Mouse (Mus musculus): ENCODE results near the gene Hecw2. TPM values are rescaled to one million over a fixed set of nuclear protein-coding genes. Genes with fewer than 3 reads are reported as not detected.
A peak's percentile ranks its signal among the peaks of the same experiment; 100 is the strongest.

Hecw2 gene
- total and polyA plus RNA-seq, 2 experiments from 2014 or later: 6.2 to 22.2 TPM

GRCm38 (mm10) chr1:53894299-53894698 lies 300.7 kb downstream of the Hecw2 start:
- no peaks in the 10 kb centered on the region for H3K36me3 ChIP-seq (ENCODE audit: insufficient read depth, low read length)
- no peak for TF ChIP-seq CTCF (IDR thresholded peaks at IDR 0.05)
- no peak overlapping the region for H3K4me2 ChIP-seq (ENCODE audit: low read depth, low read length, poor library complexity, severe bottlenecking)
- DNase-seq (ENCODE audit: low spot score) (no peak), ATAC-seq (ENCODE audit: low FRiP score) (no peak)
- no peaks in the 10 kb centered on the region for H3K27me3 ChIP-seq (ENCODE audit: insufficient read depth, low read length)
- no peak overlapping the region for H3K27ac ChIP-seq (ENCODE audit: low read depth, low read length)
- no peak overlapping the region for H3K4me3 ChIP-seq (ENCODE audit: low read depth, low read length)
- no peaks in the 10 kb centered on the region for H3K9me3 ChIP-seq (ENCODE audit: low read length)
- H3K4me1 ChIP-seq (ENCODE audit: insufficient read depth, low read length): no peaks in the 10 kb centered on the region
- WGBS: 92% methylated on average over 5 of the region's 5 CpGs
- no peak overlapping the region for H3K9ac ChIP-seq (replicated peaks; ENCODE audit: low read length, poor library complexity, severe bottlenecking)

- H3K27ac ChIP-seq (ENCODE audit: low read depth, low read length): no peak overlapping the region
- no peaks in the 10 kb centered on the region for H3K4me1 ChIP-seq (ENCODE audit: insufficient read depth, low read length)
- no peaks in the 10 kb centered on the region for H3K9me3 ChIP-seq (ENCODE audit: low read length)
- no peak overlapping the region for H3K4me2 ChIP-seq (ENCODE audit: low read depth, low read length, poor library complexity, severe bottlenecking)
- WGBS: 45% methylated on average over 3 of the region's 3 CpGs
- H3K36me3 ChIP-seq (ENCODE audit: insufficient read depth, low read length): no peaks in the 10 kb centered on the region
- TF ChIP-seq CTCF (IDR thresholded peaks at IDR 0.05): peak; percentile 71
- DNase-seq (ENCODE audit: low spot score): peak; percentile 50
- no peak overlapping the region for H3K4me3 ChIP-seq (ENCODE audit: low read depth, low read length)
- no peak overlapping the region for H3K9ac ChIP-seq (replicated peaks; ENCODE audit: low read length, poor library complexity, severe bottlenecking)
- 0 out of 2 replicates have a peak, but pooled peaks have one; percentile 57 for ATAC-seq (ENCODE audit: low FRiP score)
- no peaks in the 10 kb centered on the region for H3K27me3 ChIP-seq (ENCODE audit: insufficient read depth, low read length)
Observed at GRCm38 (mm10) chr1:53890380-53890779, 304.6 kb downstream of the Hecw2 start.

- Histone ChIP-seq H3K9me3 (ENCODE audit: low read length) (no peaks in the 10 kb centered on the region), H3K4me3 (ENCODE audit: low read depth, low read length) (no peak overlapping the region), H3K4me1 (ENCODE audit: insufficient read depth, low read length) (no peaks in the 10 kb centered on the region), H3K9ac (replicated peaks; ENCODE audit: low read length, poor library complexity, severe bottlenecking) (no peak overlapping the region), H3K27ac (ENCODE audit: low read depth, low read length) (no peak overlapping the region), H3K36me3 (ENCODE audit: insufficient read depth, low read length) (no peaks in the 10 kb centered on the region), H3K4me2 (ENCODE audit: low read depth, low read length, poor library complexity, severe bottlenecking) (no peak overlapping the region), H3K27me3 (ENCODE audit: insufficient read depth, low read length) (no peaks in the 10 kb centered on the region)
- ATAC-seq (ENCODE audit: low FRiP score) (no peak), DNase-seq (ENCODE audit: low spot score) (no peak)
- 94% methylated on average over 3 of the region's 3 CpGs for WGBS
- no peak for TF ChIP-seq CTCF (IDR thresholded peaks at IDR 0.05)
Observed at GRCm38 (mm10) chr1:53889806-53890205, 305.2 kb downstream of the Hecw2 start.

- H3K9ac ChIP-seq (replicated peaks; ENCODE audit: low read length, poor library complexity, severe bottlenecking): no peak overlapping the region
- no peak overlapping the region for H3K27ac ChIP-seq (ENCODE audit: low read depth, low read length)
- H3K9me3 ChIP-seq (ENCODE audit: low read length): no peaks in the 10 kb centered on the region
- WGBS: 80% methylated on average over 2 of the region's 2 CpGs
- H3K4me3 ChIP-seq (ENCODE audit: low read depth, low read length): no peak overlapping the region
- H3K4me2 ChIP-seq (ENCODE audit: low read depth, low read length, poor library complexity, severe bottlenecking): no peak overlapping the region
- H3K36me3 ChIP-seq (ENCODE audit: insufficient read depth, low read length): peaks cover 3% of the 10 kb centered on the region; the same call in 1 of the 2 replicates
- no peak for DNase-seq (ENCODE audit: low spot score)
- no peak for ATAC-seq (ENCODE audit: low FRiP score)
- no peaks in the 10 kb centered on the region for H3K4me1 ChIP-seq (ENCODE audit: insufficient read depth, low read length)
- H3K27me3 ChIP-seq (ENCODE audit: insufficient read depth, low read length): no peaks in the 10 kb centered on the region
- TF ChIP-seq CTCF (IDR thresholded peaks at IDR 0.05): no peak
Observed at GRCm38 (mm10) chr1:53882480-53882879, 312.5 kb downstream of the Hecw2 start.

GRCm38 (mm10) chr1:53875919-53876318 lies 319.0 kb downstream of the Hecw2 start:
- TF ChIP-seq CTCF (IDR thresholded peaks at IDR 0.05): no peak
- Histone ChIP-seq H3K4me2 (ENCODE audit: low read depth, low read length, poor library complexity, severe bottlenecking) (no peak overlapping the region), H3K4me3 (ENCODE audit: low read depth, low read length) (no peak overlapping the region), H3K36me3 (ENCODE audit: insufficient read depth, low read length) (no peaks in the 10 kb centered on the region), H3K27ac (ENCODE audit: low read depth, low read length) (no peak overlapping the region), H3K9ac (replicated peaks; ENCODE audit: low read length, poor library complexity, severe bottlenecking) (no peak overlapping the region), H3K4me1 (ENCODE audit: insufficient read depth, low read length) (no peaks in the 10 kb centered on the region), H3K9me3 (ENCODE audit: low read length) (no peaks in the 10 kb centered on the region), H3K27me3 (ENCODE audit: insufficient read depth, low read length) (no peaks in the 10 kb centered on the region)
- DNase-seq (ENCODE audit: low spot score): no peak
- ATAC-seq (ENCODE audit: low FRiP score): no peak
- WGBS: 89% methylated on average over 5 of the region's 5 CpGs

- 87% methylated on average over 2 of the region's 2 CpGs for WGBS
- no peaks in the 10 kb centered on the region for H3K9me3 ChIP-seq (ENCODE audit: low read length)
- H3K4me1 ChIP-seq (ENCODE audit: insufficient read depth, low read length): no peaks in the 10 kb centered on the region
- TF ChIP-seq CTCF (IDR thresholded peaks at IDR 0.05): no peak
- no peak overlapping the region for H3K9ac ChIP-seq (replicated peaks; ENCODE audit: low read length, poor library complexity, severe bottlenecking)
- no peak overlapping the region for H3K4me3 ChIP-seq (ENCODE audit: low read depth, low read length)
- no peaks in the 10 kb centered on the region for H3K27me3 ChIP-seq (ENCODE audit: insufficient read depth, low read length)
- H3K4me2 ChIP-seq (ENCODE audit: low read depth, low read length, poor library complexity, severe bottlenecking): no peak overlapping the region
- ATAC-seq (ENCODE audit: low FRiP score) (no peak), DNase-seq (ENCODE audit: low spot score) (no peak)
- H3K27ac ChIP-seq (ENCODE audit: low read depth, low read length): no peak overlapping the region
- peaks cover 3% of the 10 kb centered on the region; the same call in 1 of the 2 replicates for H3K36me3 ChIP-seq (ENCODE audit: insufficient read depth, low read length)
Observed at GRCm38 (mm10) chr1:53867316-53867715, 327.7 kb downstream of the Hecw2 start.

Measured in midbrain, postnatal 0 days (tissue).